Mouse (Mus musculus) CD4-positive helper T cell, adult 2 months (primary cell): ENCODE data around the gene Ablim1.

ENCODE experiments used
- DNase-seq: peaks from one replicate; pipeline ENCODE4 v3.0.0-alpha.2; 2012; ENCODE audit warnings: low read depth, missing footprints, low spot score

Gene Ablim1

GRCm38 (mm10) chr19:57304666-57305065 is 10.1 kb downstream of the Ablim1 start:
- no peak for DNase-seq

DNA sequence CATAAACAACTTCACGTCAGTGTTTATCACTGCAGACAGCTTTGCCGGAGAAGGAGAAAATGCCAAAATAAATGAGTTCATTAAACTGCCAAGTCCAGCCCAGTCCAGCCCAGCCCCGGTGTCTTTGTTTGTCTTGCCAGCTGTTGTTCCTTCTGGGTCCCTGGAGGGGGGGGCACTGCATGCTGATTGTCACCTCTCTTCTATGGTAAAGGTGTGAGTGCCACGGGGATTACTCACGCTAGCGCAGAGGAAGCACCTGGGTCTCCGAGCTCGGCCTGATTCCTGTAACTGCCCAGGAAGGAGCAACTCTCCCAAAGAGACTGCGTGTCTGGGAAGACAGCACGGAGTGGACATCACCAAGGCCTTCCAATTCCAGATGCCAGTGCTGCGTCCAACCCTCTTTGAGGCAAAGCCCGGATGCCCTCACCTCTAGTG is 12.7 kb downstream of the Ablim1 start:
- no peak for DNase-seq

DNA sequence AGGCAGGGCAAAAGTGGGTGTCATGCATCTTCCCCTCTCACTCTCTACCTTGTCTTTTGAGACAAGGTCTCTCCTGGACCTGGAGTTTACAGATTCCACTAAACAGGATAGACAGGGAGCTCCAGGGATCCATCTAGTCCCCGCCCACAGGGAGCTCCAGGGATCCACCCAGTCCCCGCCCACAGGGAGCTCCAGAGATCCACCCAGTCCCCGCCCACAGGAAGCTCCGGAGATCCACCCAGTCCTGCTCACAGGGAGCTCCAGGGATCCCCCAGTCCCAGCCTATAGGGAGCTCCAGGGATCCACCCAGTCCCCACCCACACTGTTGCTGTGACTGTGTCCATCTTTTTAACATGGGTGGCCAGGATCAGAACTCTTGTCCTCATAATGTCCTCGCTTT is 16.7 kb downstream of the Ablim1 start:
- DNase-seq = no peak

DNA sequence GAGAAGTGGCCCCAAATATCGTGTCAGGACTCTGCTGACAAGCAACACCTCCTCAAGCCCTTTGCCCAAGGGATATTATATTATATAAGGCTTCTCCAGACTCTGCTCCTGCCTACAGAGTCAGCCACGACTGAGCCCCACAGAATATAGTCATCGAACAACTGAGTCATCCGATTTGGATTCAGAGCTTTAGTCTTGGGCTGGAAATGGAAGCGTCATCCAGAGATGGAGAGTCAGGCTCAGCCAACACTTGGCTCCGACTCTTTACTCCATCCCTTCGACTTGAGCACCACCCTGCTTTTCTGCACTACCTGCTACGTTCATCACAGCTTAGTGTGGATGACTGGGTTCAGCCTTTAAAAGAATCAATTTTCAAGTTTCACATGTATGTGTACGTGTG is 17.3 kb downstream of the Ablim1 start:
- DNase-seq = no peak

- DNase-seq = no peak
These were observed 18.2 kb downstream of the Ablim1 start for GRCm38 (mm10) chr19:57296539-57296938.

DNA sequence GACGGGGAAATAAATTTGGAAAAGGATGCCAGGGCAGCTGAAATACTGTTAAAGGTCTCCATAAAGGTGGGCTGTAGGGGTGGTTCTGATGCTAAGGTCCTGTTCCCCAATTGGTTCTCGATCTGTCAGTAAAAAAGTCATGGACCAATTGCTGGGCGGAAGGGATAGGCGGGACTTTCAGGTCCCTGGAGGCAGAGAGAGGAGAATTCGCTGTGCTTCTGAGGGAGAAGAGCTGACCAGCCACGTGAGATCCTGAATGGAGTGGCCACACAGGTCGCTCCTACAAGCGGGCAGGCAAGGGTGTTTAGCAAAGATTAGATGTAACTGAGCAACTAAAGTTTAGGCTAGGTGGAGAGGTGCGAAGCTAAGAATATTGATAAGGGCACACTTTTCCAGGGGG is 19.2 kb downstream of the Ablim1 start:
- no peak for DNase-seq

- DNase-seq = no peak
These were observed 20.4 kb downstream of the Ablim1 start for GRCm38 (mm10) chr19:57294356-57294755.

DNA sequence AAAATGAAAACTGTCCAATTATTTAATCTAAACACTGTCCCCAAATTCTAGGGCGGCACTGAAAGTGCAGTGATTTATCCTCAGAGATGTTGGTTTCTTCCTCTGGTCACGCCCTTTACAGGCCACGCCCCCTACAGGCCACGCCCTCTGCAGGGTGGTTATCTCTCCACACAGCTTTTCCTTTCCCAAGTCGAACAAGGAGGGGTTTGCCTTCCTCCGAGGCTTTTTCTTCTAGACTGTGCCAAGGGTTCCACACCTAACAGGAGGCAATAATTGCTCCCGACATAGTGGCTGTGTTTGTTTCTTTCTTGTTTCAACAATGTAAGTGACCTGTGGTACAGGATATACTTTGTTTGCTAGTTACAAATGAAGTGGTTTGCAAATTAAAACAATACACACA is 21.0 kb downstream of the Ablim1 start:
- no peak for DNase-seq

DNA sequence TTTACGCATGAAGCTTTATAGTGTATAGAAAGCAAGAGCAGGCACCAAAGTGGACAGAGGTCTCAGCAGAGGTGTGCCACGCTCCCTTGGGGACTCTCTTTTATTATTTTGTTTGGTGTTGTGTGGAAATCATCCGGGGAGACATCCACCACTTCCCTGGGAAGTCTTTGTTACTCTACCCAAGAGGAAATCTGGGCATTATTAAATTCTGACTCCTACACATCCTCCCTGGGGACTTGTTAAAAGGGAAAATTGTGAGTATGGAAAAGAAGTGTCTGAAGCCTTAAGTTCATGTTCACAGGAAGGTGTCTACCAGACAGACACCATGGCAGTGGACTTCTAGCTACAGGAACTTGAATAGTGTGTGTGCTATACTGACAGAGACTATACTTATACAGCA is 31.4 kb downstream of the Ablim1 start:
- DNase-seq = no peak

DNA sequence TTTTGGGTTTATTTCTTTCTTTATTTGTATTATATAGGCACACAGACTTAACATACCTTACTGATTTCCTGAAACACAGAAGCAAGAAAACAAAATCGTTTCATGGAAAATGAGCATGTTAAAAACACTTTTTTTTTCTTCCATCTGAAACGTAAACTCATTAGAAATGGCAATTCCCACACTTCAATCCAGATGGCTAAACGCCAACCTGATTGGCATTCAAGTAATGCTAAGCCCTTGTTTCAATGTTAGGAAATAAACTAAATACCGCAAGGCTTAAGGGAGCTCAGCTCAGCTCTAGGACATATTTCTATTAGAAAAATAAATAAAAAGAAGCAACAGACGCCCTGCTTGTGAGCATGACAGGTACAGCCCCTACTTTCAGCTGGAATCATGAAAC is 32.1 kb downstream of the Ablim1 start:
- DNase-seq = no peak

- DNase-seq = no peak
These were observed 35.1 kb downstream of the Ablim1 start for GRCm38 (mm10) chr19:57279666-57280065.

- DNase-seq = no peak
These were observed 36.5 kb downstream of the Ablim1 start for GRCm38 (mm10) chr19:57278263-57278662.

- no peak for DNase-seq
These were observed 37.7 kb downstream of the Ablim1 start for GRCm38 (mm10) chr19:57277010-57277409.

GRCm38 (mm10) chr19:57275166-57275953 is 39.4 kb downstream of the Ablim1 start:
- DNase-seq = no peak

DNA sequence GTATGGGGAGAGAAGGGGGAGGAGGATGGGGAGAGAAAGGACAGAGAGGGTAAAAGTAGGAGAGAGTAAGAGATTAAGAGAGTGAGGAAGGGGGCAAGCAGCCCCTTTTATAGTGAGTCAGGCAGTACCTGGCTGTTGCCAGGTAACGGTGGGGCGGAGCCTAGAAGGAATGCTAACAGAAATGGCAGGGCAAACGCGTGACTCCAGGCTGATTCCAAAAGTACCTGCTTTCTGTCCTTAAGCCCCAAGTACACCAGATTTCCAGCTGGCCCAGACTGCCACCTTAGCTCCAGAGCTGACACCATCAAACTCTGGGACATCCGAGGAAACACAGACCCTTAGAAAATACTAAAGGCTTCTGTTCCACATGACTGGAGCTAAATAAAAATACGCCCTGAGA is 40.0 kb downstream of the Ablim1 start:
- no peak for DNase-seq

DNA sequence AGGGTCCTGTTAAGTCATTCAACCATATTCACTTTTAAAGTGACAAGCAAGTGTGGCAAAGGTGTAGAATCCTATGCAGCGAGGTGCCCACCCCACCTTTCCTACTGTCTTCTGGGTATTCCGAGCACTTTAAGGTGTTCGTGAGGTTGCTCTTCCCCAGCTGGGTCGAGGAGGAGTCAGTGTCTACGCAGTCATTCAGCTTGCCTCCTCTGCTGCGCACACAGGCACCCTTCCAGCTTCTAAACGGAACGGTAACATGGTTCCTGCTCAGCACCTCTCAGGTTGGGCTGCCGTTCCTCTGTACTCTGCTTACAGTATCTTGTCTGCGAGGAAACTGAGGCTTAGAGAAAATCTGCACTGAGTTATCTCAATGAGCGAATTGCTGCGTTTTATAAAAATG is 40.4 kb downstream of the Ablim1 start:
- no peak for DNase-seq

DNA sequence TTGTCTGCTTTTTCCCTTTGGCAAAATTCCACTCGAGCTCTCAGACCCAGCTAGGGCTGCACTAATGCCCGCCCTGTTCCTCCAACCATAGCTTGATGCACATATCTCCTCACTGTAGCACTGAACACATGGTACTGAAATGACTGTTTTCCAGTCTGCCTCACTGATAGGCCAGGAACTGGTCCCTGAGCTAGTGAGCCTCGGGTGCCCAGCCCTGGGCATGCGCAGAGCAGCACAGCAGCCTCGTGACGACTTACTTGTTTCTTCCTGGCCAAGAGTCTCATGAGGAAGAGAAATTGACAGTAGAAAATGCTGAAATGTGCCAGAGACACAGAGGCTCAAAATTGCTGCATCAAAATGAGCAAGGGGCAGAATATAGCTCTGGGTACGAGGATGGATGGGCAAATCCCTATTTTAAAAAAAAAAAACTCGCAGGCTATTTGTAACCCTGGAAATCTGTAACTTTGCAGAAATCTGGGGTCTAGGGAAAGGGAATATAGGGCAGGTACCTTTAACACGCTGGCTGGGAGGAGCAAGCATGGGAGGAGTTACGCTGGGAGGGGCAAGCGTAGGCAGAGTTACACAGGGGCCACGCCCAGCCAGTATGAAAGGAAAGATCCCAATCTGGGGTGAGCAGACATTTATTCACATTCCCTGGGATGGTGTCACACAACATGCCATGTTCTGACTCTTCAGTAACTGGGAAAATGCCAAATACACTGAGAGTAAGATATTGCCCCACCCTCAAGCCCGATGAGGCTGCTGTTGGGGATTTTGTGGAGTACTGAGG is 41.7 kb downstream of the Ablim1 start:
- peak; percentile 50 for DNase-seq

- DNase-seq = no peak
These were observed 43.0 kb downstream of the Ablim1 start for GRCm38 (mm10) chr19:57271757-57272156.

DNA sequence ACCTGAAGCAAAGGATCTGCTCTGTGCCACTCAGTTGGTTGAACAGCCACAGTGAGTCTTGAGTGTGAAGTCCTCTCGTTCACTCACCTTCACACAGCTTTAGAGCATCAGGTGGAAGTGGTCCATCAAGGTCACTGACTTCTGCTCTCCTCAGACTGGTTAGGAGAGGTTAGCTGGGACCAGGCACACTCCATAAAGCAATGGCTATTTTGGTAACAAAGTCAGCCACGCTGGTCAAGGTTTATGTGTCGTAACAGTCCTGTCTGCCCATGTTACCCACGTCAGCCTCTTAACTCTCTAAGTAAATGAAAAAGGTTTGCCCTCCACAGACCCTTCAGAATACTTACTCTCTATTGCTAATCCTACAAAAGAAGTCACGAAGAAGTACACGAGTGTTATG is 44.0 kb downstream of the Ablim1 start:
- DNase-seq = no peak

DNA sequence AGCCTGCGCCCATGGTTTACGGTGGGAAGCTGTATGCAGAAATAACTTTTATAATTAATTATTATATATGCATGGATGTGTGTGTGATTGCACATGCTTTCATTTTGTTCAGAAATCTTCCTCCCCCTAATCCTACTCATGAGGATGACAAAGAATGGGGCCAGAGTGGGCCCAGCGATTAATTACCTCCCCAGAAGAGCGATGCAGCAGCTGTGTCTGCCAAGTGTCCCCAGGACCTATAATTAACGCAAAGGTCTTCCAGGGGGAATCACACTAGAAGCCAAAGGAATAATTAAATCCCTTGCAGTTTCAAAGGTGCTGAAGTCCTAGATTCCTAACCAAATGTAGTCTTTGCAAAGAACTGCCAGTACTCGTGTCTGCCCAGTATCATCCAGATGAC is 44.9 kb downstream of the Ablim1 start:
- no peak for DNase-seq

DNA sequence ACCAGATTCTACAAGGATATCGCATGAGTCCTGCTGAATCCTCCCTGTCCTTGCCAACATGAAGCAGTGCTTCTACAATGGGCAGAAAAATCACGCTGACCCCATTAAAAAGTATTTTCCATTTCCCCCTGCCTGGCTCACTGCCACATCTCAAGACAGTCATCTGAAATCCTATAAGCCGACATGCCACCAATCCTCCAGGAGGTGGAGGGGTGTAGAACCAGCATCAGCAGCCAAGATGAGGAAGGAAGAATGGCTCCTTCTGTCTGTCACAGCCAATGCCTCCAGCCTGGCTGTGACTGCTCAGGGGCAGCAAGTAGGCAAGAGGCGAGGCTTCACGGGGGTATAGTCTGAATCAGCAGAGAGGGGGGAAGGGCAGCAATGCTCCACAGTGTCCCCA is 47.2 kb downstream of the Ablim1 start:
- DNase-seq = no peak

DNA sequence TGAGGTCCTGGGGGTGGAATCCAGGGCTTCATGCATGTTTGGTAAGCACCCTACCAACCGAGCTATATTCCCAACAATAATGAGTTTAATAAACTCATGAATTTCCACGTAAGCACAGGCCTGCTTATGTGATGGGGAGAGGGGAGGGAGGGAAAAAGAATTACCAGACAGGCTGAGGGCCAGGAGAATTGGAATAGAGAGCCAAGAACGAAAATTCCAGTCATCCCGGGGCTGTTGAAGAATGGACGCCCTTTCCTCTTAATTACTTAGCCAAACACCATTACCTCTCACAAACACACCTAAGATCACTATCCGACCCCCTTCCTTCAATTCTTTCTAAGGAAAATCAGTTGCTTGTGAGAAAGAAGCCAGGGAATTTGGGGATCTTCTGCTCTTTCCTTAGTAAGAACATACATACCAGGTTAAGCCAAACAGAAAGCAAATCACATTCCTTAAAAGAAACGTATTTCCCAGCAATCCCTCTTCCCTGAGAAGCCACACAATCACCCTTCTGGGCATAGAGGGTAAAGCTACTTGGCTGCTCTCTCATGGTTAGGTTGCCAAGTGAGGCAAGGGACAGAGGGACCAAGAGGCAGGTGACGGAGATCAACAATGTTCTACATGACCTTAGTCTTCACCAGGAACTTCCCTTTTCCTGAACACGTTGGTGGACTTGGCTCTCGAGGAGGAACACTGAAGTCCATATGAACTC is 48.2 kb downstream of the Ablim1 start:
- DNase-seq = no peak
